Mouse (Mus musculus): ENCODE results near the gene Hoxc9. TPM values are rescaled to one million over a fixed set of nuclear protein-coding genes. Genes with fewer than 3 reads are reported as not detected.

Gene Hoxc9
- polyA plus RNA-seq, 1 experiment from 2014 or later, result not detected

DNA sequence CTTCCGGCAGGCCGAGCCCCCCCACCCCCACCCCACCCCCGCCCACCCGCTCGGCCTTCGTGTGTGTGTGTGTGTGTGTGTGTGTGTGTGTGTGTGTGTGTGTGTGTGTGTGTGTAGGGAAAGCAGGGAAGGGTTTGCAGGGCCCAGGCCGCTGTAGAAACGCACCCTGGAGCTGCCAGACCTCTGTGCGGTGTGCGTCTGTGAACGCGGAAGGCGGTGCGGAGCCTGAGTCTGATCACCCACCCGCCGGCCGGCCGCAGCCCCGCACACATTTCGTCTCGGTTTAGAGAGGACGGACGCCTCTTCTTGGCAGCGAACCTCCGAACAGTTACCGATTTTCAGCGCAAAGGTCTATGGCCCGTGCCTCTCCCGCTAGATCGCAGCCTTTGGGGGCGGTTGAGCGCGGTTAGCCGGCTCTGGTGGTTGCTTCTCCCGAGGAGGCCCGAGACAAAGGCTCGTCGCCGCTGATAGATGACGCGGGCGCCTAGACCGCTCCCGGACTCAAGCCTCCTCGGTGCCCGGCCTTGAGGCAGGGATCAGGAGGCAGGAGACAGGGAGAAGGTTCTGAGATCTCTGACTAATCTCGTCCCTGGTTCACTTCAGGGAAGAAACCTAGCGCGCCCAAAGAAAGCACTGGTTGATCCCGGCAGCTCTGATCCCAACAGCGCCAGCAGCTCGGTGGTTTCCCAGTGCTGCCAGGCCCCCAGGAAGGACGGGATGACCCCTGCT lies 33.3 kb upstream of the Hoxc9 start:
- H3K4me2 ChIP-seq (ENCODE audit: low read depth, low read length), result no peak overlapping the region

GRCm38 (mm10) chr15:102943468-102943813 lies 32.8 kb upstream of the Hoxc9 start:
- WGBS (ENCODE audit: insufficient replicate concordance), result 7% methylated on average over 5 of the region's 5 CpGs
- ATAC-seq (ENCODE audit: low read depth), result no peak
- no peak overlapping the region for H3K4me3 ChIP-seq (ENCODE audit: low read depth, low read length)

More for the DNA sequence above, 33.3 kb upstream of the Hoxc9 start:
- Histone ChIP-seq H3K9ac (ENCODE audit: low read depth, low read length) (no peak overlapping the region), H3K27me3 (ENCODE audit: control insufficient read depth, insufficient read depth, low read depth, low read length) (peaks cover 96% of the 10 kb centered on the region), H3K4me3 (ENCODE audit: low read depth, low read length) (no peak overlapping the region), H3K36me3 (ENCODE audit: control insufficient read depth, insufficient read depth) (no peaks in the 10 kb centered on the region), H3K4me1 (ENCODE audit: control insufficient read depth, low read depth, low read length) (no peaks in the 10 kb centered on the region), H3K9me3 (replicated peaks; ENCODE audit: control insufficient read depth, low read length) (no peaks in the 10 kb centered on the region), H3K27ac (ENCODE audit: low read length) (no peak overlapping the region)
- ATAC-seq (ENCODE audit: low read depth), result no peak
- 2% methylated on average over 53 of the region's 53 CpGs for WGBS (ENCODE audit: insufficient replicate concordance)

GRCm38 (mm10) chr15:102945185-102946077 lies 30.8 kb upstream of the Hoxc9 start:
- no peak overlapping the region for H3K4me3 ChIP-seq (ENCODE audit: low read depth, low read length)
- no peak for ATAC-seq (ENCODE audit: low read depth)
- no peaks in the 10 kb centered on the region for H3K9me3 ChIP-seq (replicated peaks; ENCODE audit: control insufficient read depth, low read length)
- peaks cover 95% of the 10 kb centered on the region for H3K27me3 ChIP-seq (ENCODE audit: control insufficient read depth, insufficient read depth, low read depth, low read length)
- no peaks in the 10 kb centered on the region for H3K4me1 ChIP-seq (ENCODE audit: control insufficient read depth, low read depth, low read length)
- no peak overlapping the region for H3K9ac ChIP-seq (ENCODE audit: low read depth, low read length)
- 9% methylated on average over 22 of the region's 22 CpGs for WGBS (ENCODE audit: insufficient replicate concordance)
- H3K27ac ChIP-seq (ENCODE audit: low read length), result no peak overlapping the region
- H3K4me2 ChIP-seq (ENCODE audit: low read depth, low read length), result no peak overlapping the region
- H3K36me3 ChIP-seq (ENCODE audit: control insufficient read depth, insufficient read depth), result no peaks in the 10 kb centered on the region

More at GRCm38 (mm10) chr15:102943468-102943813, 32.8 kb upstream of the Hoxc9 start:
- no peaks in the 10 kb centered on the region for H3K36me3 ChIP-seq (ENCODE audit: control insufficient read depth, insufficient read depth)
- peaks cover 96% of the 10 kb centered on the region for H3K27me3 ChIP-seq (ENCODE audit: control insufficient read depth, insufficient read depth, low read depth, low read length)
- no peak overlapping the region for H3K4me2 ChIP-seq (ENCODE audit: low read depth, low read length)
- no peak overlapping the region for H3K9ac ChIP-seq (ENCODE audit: low read depth, low read length)
- no peaks in the 10 kb centered on the region for H3K9me3 ChIP-seq (replicated peaks; ENCODE audit: control insufficient read depth, low read length)
- H3K27ac ChIP-seq (ENCODE audit: low read length), result no peak overlapping the region
- no peaks in the 10 kb centered on the region for H3K4me1 ChIP-seq (ENCODE audit: control insufficient read depth, low read depth, low read length)

DNA sequence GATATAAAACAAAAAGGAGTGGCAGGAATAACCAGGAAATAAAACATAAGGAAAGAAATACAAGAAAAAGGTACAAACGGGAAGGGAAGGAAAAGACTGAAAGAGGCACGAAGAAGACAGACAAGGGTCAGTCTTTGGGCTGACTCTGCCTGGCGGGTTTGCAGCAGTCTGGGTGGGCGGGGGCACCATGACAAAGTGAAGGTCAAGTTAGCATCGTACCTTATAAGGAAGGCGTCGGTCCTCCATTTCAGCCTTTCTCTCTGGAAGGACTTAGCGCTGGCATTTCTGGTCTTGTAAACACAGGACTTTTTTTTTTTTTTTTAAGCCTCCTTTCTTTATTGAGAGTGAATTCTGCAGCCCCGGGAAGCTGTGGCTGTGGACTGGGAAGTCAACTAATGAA lies 29.0 kb upstream of the Hoxc9 start:
- Histone ChIP-seq H3K27me3 (ENCODE audit: control insufficient read depth, insufficient read depth, low read depth, low read length) (peaks cover 95% of the 10 kb centered on the region), H3K9me3 (replicated peaks; ENCODE audit: control insufficient read depth, low read length) (no peaks in the 10 kb centered on the region), H3K4me2 (ENCODE audit: low read depth, low read length) (no peak overlapping the region), H3K4me3 (ENCODE audit: low read depth, low read length) (no peak overlapping the region), H3K9ac (ENCODE audit: low read depth, low read length) (no peak overlapping the region), H3K36me3 (ENCODE audit: control insufficient read depth, insufficient read depth) (no peaks in the 10 kb centered on the region), H3K4me1 (ENCODE audit: control insufficient read depth, low read depth, low read length) (no peaks in the 10 kb centered on the region), H3K27ac (ENCODE audit: low read length) (no peak overlapping the region)
- no peak for ATAC-seq (ENCODE audit: low read depth)
- WGBS (ENCODE audit: insufficient replicate concordance), result 2% methylated on average over 9 of the region's 9 CpGs

DNA sequence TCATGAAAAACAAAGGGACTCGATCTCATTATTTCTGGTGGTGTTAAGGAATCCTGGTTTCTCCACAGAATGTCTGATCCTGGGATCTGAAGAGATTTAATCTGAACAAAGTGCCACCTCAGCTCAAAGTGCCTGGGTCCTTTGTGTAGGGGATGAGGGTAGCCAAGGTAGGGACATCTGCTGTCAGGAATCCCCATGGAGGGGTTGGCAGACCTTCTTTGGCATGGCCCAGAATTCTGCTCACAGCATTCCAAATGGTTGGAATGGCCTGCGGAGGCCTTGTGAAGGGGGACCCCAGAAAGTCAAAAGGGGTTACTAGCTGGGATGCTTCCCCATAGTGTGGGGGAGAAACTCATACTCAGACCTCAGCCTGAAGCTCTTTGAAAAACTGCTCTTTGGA lies 27.4 kb upstream of the Hoxc9 start:
- H3K9me3 ChIP-seq (replicated peaks; ENCODE audit: control insufficient read depth, low read length), result no peaks in the 10 kb centered on the region
- H3K27ac ChIP-seq (ENCODE audit: low read length), result no peak overlapping the region
- H3K4me1 ChIP-seq (ENCODE audit: control insufficient read depth, low read depth, low read length), result no peaks in the 10 kb centered on the region
- no peak overlapping the region for H3K9ac ChIP-seq (ENCODE audit: low read depth, low read length)
- no peaks in the 10 kb centered on the region for H3K36me3 ChIP-seq (ENCODE audit: control insufficient read depth, insufficient read depth)
- no peak overlapping the region for H3K4me2 ChIP-seq (ENCODE audit: low read depth, low read length)
- no peak for ATAC-seq (ENCODE audit: low read depth)
- peaks cover 95% of the 10 kb centered on the region for H3K27me3 ChIP-seq (ENCODE audit: control insufficient read depth, insufficient read depth, low read depth, low read length)
- no peak overlapping the region for H3K4me3 ChIP-seq (ENCODE audit: low read depth, low read length)
- 6% methylated on average over 2 of the region's 2 CpGs for WGBS (ENCODE audit: insufficient replicate concordance)

DNA sequence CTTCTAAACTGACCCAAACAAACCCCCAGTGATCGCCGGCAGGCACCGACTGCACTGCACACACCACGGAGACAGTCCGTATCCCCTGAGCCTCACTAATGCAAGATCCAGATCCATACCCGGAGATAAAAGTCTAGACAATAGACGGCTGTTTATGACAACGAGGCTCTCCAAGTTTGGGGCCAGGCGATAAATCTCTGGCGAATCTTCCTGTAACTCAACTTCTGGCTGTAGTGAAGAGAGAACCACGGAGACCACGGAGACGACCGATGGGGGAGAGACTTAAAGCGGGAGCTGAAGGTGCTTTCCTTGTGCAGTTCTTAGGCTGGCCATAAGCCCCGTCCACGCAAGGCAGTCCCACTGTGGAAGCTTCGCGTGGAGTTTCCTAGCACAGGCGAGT lies 26.5 kb upstream of the Hoxc9 start:
- no peak overlapping the region for H3K4me3 ChIP-seq (ENCODE audit: low read depth, low read length)
- H3K4me2 ChIP-seq (ENCODE audit: low read depth, low read length), result no peak overlapping the region
- H3K27ac ChIP-seq (ENCODE audit: low read length), result no peak overlapping the region
- no peak overlapping the region for H3K9ac ChIP-seq (ENCODE audit: low read depth, low read length)
- H3K27me3 ChIP-seq (ENCODE audit: control insufficient read depth, insufficient read depth, low read depth, low read length), result peaks cover 97% of the 10 kb centered on the region
- ATAC-seq (ENCODE audit: low read depth), result no peak
- H3K9me3 ChIP-seq (replicated peaks; ENCODE audit: control insufficient read depth, low read length), result no peaks in the 10 kb centered on the region
- 2% methylated on average over 20 of the region's 20 CpGs for WGBS (ENCODE audit: insufficient replicate concordance)
- H3K36me3 ChIP-seq (ENCODE audit: control insufficient read depth, insufficient read depth), result no peaks in the 10 kb centered on the region
- H3K4me1 ChIP-seq (ENCODE audit: control insufficient read depth, low read depth, low read length), result no peaks in the 10 kb centered on the region

- Histone ChIP-seq H3K9me3 (replicated peaks; ENCODE audit: control insufficient read depth, low read length) (no peaks in the 10 kb centered on the region), H3K27me3 (ENCODE audit: control insufficient read depth, insufficient read depth, low read depth, low read length) (peaks cover 97% of the 10 kb centered on the region), H3K36me3 (ENCODE audit: control insufficient read depth, insufficient read depth) (no peaks in the 10 kb centered on the region), H3K4me1 (ENCODE audit: control insufficient read depth, low read depth, low read length) (no peaks in the 10 kb centered on the region), H3K27ac (ENCODE audit: low read length) (no peak overlapping the region), H3K9ac (ENCODE audit: low read depth, low read length) (no peak overlapping the region), H3K4me3 (ENCODE audit: low read depth, low read length) (no peak overlapping the region), H3K4me2 (ENCODE audit: low read depth, low read length) (no peak overlapping the region)
- WGBS (ENCODE audit: insufficient replicate concordance), result 13% methylated on average over 2 of the region's 2 CpGs
- ATAC-seq (ENCODE audit: low read depth), result no peak
Measured at GRCm38 (mm10) chr15:102950877-102951276, 25.4 kb upstream of the Hoxc9 start.

DNA sequence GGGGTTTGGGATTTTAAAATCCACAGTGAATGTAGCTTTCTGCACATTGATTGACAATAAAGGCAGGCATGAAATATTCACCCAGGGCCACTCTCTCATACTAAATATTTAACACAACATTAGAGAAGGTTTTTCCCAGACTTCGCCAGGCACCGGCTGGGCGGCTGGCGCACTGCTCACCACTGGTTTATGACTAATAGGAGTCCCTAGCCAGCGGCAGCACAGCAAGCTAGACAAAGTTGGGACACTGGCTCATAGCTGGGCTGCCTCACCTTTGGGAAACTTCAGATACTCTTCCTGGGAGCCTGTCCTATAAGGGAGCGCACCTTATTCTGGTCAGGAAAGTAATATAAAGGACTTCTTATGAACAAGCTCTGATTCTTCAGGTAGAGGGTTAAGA lies 22.7 kb upstream of the Hoxc9 start:
- WGBS (ENCODE audit: insufficient replicate concordance), result 9% methylated on average over 6 of the region's 6 CpGs
- ATAC-seq (ENCODE audit: low read depth), result no peak
- peaks cover 98% of the 10 kb centered on the region for H3K27me3 ChIP-seq (ENCODE audit: control insufficient read depth, insufficient read depth, low read depth, low read length)
- no peak overlapping the region for H3K27ac ChIP-seq (ENCODE audit: low read length)
- H3K9ac ChIP-seq (ENCODE audit: low read depth, low read length), result no peak overlapping the region
- H3K36me3 ChIP-seq (ENCODE audit: control insufficient read depth, insufficient read depth), result no peaks in the 10 kb centered on the region
- H3K9me3 ChIP-seq (replicated peaks; ENCODE audit: control insufficient read depth, low read length), result no peaks in the 10 kb centered on the region
- no peak overlapping the region for H3K4me2 ChIP-seq (ENCODE audit: low read depth, low read length)
- no peaks in the 10 kb centered on the region for H3K4me1 ChIP-seq (ENCODE audit: control insufficient read depth, low read depth, low read length)
- no peak overlapping the region for H3K4me3 ChIP-seq (ENCODE audit: low read depth, low read length)

Measured in liver, embryonic 16.5 days (tissue).